Mouse (Mus musculus) hindbrain, postnatal 0 days (tissue): ENCODE data around the gene Mrs2. TPM values are rescaled to one million over a fixed set of nuclear protein-coding genes. Genes with fewer than 3 reads are reported as not detected.

ENCODE experiments used
- ATAC-seq: fragments of 200-750 bp; cut with Nextera tagmentation; 2 replicates; pipeline ENCODE4 v1.8.0; 2017; ENCODE audit warnings: mild to moderate bottlenecking, moderate TSS enrichment, moderate library complexity
- DNase-seq: peaks from one replicate; pipeline ENCODE4 v3.0.0-alpha.2; 2015; ENCODE audit warnings: low spot score
- H3K27ac ChIP-seq: fragments of 300-500 bp; sonication (generic); 2 replicates; pipeline ENCODE4 v1.5.1; 2014; ENCODE audit warnings: mild to moderate bottlenecking
- H3K27me3 ChIP-seq: fragments of 300-500 bp; sonication (generic); 2 replicates; pipeline ENCODE4 v1.6.1; 2014; ENCODE audit warnings: low read length, mixed read lengths; ENCODE audit not compliant: insufficient read depth
- H3K36me3 ChIP-seq: fragments of 300-500 bp; sonication (generic); 2 replicates; pipeline ENCODE4 v1.6.1; 2014; ENCODE audit warnings: low read length, mixed read lengths; ENCODE audit not compliant: insufficient read depth
- H3K4me1 ChIP-seq: fragments of 300-500 bp; sonication (generic); 2 replicates; pipeline ENCODE4 v1.6.1; 2014; ENCODE audit warnings: antibody characterized with exemption, low read length, mixed read lengths; ENCODE audit not compliant: insufficient read depth
- H3K4me2 ChIP-seq: fragments of 300-500 bp; sonication (generic); 2 replicates; pipeline ENCODE4 v1.6.1; 2014; ENCODE audit warnings: low read depth, mild to moderate bottlenecking, low read length, moderate library complexity, mixed read lengths
- H3K4me3 ChIP-seq: fragments of 300-500 bp; sonication (generic); 2 replicates; pipeline ENCODE4 v1.5.1; 2014; ENCODE audit warnings: low read length
- H3K9ac ChIP-seq: fragments of 300-500 bp; sonication (generic); replicated peaks from 2 replicates; pipeline ENCODE4 v1.6.1; 2014; ENCODE audit warnings: mild to moderate bottlenecking, low read length, moderate library complexity, mixed read lengths
- H3K9me3 ChIP-seq: fragments of 300-500 bp; sonication (generic); 2 replicates; pipeline ENCODE4 v1.6.1; 2016; ENCODE audit warnings: low read length, mixed read lengths
- CTCF ChIP-seq: IDR thresholded peaks from 2 replicates; pipeline ENCODE4 v1.5.1; 2016; ENCODE audit warnings: antibody characterized with exemption, control low read depth, low read depth
- WGBS: fragments of 180-500 bp; shearing (Covaris S2); extraction: QIAGEN DNeasy Blood & Tissue Kit; methylation state at CpG from one replicate; pipeline ENCODE4 v1.1.7; 2014; 5-methylcytosine and 5-hydroxymethylcytosine counted together
- polyA plus RNA-seq: library from polyadenylated mRNA; unstranded; fragments of >200 nt; fragmentation: Nextera tagmentation; extraction: Ambion mirVana; gene quantifications from 2 replicates; pipeline ENCODE4 v1.2.1, GENCODE M21; 2015
- total RNA-seq: library from RNA; depleted of rRNA; stranded (reverse); fragments of >200 nt; gene quantifications from 2 replicates; pipeline ENCODE4 v1.2.3, GENCODE M21; 2014; rRNA removed

The Mrs2 gene
- total RNA-seq (19.1 and 27.2 TPM in 2 replicates), polyA plus RNA-seq (9.9 and 12.7 TPM in 2 replicates)

DNA sequence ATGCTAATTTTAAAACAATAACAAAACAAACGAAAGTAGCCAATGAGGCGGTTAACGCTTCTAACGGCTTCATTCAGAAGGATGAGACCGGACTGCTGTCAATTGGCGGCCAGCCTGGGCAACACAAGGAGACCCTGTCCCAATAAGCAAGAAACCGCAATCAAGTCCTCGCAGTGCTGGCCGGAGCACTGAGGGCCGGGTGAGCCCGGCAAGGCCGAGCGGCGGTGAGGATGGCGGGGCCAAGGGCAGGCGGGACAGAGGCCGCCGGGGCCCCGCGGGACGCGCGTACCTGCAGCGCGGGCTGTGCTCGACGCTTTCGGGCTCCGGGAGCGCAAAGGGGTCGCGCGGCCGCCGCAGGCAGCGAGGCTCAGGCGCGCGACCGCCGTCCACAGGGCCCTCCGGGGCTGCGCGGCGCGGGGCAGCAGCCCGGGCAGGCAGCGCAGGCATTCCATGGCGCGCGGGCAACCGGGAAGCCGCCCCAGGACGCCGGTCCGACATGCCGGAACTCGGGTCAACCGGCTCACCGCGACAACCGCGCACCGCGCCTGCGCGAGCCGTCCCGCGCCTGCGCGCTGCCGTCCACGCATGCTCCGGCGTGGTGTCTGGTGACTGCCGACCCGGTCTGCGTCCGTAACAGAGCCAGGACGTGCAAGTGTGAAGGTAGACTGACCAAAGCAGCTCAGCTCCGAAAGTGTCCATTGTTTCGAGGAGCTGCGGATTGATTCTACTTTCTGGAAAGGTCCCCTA, at the start of gene Mrs2:
Mrs2 (minus strand) TSS at position 587 of the 747 bp plus-strand sequence.
- Histone ChIP-seq H3K27ac (peak within 1 kb of the TSS; percentile 84), H3K4me1 (peaks cover 14% of the 10 kb centered on the region; the same call in 1 of the 2 replicates), H3K27me3 (no peaks in the 10 kb centered on the region), H3K9ac (peak within 1 kb of the TSS; percentile 80), H3K36me3 (peaks cover 7% of the 10 kb centered on the region; the same call in 1 of the 2 replicates), H3K4me2 (peak within 1 kb of the TSS; percentile 70), H3K9me3 (no peaks in the 10 kb centered on the region), H3K4me3 (peak within 1 kb of the TSS; percentile 82)
- under 1% methylated on average over 81 of the region's 84 CpGs for WGBS
- no peak for TF ChIP-seq CTCF
- DNase-seq (peak; percentile 93), ATAC-seq (peak; percentile 95)

DNA sequence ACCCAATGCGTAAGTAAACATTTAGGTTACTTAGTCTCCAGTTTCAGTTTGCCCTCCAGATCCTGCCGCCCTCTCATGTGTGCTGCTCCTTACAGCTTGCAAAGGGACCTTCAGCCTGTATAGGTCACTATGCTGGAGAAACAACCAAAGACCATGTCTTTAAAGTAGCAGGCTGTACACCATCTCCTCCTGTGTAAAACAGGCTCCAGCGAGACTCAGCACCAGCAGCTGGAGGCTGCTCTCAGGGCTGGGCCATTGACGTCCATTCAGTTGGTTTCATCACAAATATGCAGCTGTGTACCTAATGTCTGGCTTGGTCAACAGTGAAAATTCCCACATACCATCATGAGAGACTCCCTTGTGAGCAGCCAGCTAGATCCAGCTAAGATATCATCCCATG, 49.6 kb upstream of the Mrs2 start:
- no peak overlapping the region for H3K27ac ChIP-seq
- 89% methylated on average over 4 of the region's 4 CpGs for WGBS
- ATAC-seq: no peak
- no peak overlapping the region for H3K9ac ChIP-seq
- no peaks in the 10 kb centered on the region for H3K27me3 ChIP-seq
- no peaks in the 10 kb centered on the region for H3K36me3 ChIP-seq
- TF ChIP-seq CTCF: no peak
- H3K4me3 ChIP-seq: no peak overlapping the region
- no peaks in the 10 kb centered on the region for H3K4me1 ChIP-seq
- no peak for DNase-seq
- no peaks in the 10 kb centered on the region for H3K9me3 ChIP-seq
- H3K4me2 ChIP-seq: no peak overlapping the region

DNA sequence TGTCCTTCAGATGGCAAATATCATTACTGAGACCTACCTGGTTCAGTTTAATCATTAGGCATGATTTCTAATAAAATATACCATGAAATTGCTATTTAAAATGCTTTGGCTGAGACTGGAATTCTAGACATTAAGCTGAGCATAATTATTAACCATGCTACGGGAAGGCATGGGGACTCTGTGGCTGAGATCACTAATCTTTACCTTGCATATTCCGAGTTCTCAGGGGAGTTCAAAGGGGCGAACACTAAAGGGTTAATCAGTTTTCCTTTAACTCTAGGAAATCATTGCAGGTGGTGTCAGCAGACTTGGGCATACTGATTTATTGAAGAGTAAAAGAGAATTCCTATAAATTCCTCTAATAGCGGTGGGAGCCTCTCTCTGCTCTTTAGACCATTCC, 47.0 kb upstream of the Mrs2 start:
- 87% methylated on average over 4 of the region's 4 CpGs for WGBS
- H3K27me3 ChIP-seq: no peaks in the 10 kb centered on the region
- no peak overlapping the region for H3K4me3 ChIP-seq
- no peak overlapping the region for H3K9ac ChIP-seq
- no peaks in the 10 kb centered on the region for H3K36me3 ChIP-seq
- H3K27ac ChIP-seq: no peak overlapping the region
- H3K4me2 ChIP-seq: no peak overlapping the region
- no peak for TF ChIP-seq CTCF
- DNase-seq (no peak), ATAC-seq (no peak)
- no peaks in the 10 kb centered on the region for H3K4me1 ChIP-seq
- no peaks in the 10 kb centered on the region for H3K9me3 ChIP-seq

- no peak for TF ChIP-seq CTCF
- H3K36me3 ChIP-seq: no peaks in the 10 kb centered on the region
- no peak overlapping the region for H3K4me2 ChIP-seq
- 91% methylated on average over 2 of the region's 2 CpGs for WGBS
- ATAC-seq (no peak), DNase-seq (no peak)
- H3K27me3 ChIP-seq: no peaks in the 10 kb centered on the region
- no peak overlapping the region for H3K27ac ChIP-seq
- no peaks in the 10 kb centered on the region for H3K4me1 ChIP-seq
- no peak overlapping the region for H3K4me3 ChIP-seq
- H3K9ac ChIP-seq: no peak overlapping the region
- no peaks in the 10 kb centered on the region for H3K9me3 ChIP-seq
These were observed 46.5 kb upstream of the Mrs2 start for GRCm38 (mm10) chr13:25066659-25067058.

DNA sequence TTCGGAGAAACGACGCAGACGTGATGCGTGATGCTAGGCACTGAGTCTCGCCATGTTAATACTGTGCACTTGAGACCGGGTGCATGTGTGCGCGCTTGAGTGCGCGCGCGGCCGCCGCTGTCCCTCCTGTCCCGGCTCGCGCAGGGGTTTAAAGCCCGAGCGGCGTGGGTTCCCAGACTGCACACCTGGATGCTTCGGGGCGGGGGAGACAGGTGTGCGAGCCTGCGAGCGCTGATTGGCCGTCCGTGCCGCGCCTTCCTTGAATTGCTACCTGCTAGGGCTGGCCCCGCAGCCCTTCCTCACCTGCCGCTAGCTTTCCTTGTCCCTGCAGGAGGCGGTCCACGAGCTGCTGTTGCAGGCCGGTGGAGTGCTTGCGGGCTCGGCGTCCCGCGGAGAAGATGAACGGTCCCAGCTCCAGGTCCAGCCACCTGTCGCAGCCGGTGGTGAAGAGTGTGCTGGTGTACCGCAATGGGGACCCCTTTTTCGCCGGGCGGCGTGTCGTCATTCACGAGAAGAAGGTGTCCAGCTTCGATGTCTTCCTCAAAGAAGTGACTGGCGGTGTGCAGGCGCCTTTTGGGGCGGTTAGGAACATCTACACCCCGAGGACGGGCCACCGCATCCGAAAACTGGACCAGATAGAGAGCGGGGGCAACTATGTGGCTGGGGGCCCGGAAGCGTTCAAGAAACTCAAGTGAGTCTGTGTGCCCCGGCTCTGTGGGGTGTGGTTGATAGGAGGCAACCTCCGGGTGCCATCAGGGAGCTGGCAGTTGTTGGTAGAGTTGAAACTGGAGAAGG, 35.9 kb upstream of the Mrs2 start, which contains the start of gene Dcdc2a:
Dcdc2a (plus strand) TSS at position 132 of the 795 bp plus-strand sequence.
- H3K9ac ChIP-seq: peak within 1 kb of the TSS; percentile 39
- DNase-seq: peak; percentile 34
- 4% methylated on average over 63 of the region's 63 CpGs for WGBS

DNA sequence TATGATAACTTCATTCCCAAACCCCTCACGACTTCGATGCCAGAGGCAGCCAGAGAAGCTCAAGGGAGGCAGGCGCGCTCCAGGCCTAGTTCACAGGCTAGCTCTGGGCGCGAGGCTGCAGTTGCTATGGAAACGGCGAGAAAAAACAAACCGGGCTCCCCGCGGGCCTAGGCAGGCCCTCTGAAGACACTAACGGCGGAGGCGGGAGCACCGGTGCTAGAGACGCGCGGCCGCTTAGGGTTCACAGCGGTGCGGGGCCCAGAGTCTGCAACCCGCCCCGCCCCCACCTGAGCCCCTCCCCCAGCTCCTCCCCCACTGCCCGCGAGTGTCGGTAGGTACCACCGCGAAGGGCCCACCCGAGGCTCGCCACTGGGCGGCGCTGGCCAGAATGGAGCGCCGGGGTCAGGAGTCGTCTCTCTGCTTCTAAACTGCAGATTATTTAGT, 35.0 kb upstream of the Mrs2 start:
- DNase-seq (peak; percentile 84), ATAC-seq (peak; percentile 93)
- Histone ChIP-seq H3K36me3 (no peaks in the 10 kb centered on the region), H3K4me3 (peak overlapping the region; percentile 56), H3K4me2 (peak overlapping the region; percentile 93), H3K4me1 (0 out of 2 replicates have a peak, but pooled peaks cover 6% of the 10 kb centered on the region), H3K9me3 (no peaks in the 10 kb centered on the region), H3K27ac (peak overlapping the region; percentile 15; the same call in 1 of the 2 replicates), H3K27me3 (no peaks in the 10 kb centered on the region), H3K9ac (peak overlapping the region; percentile 39)
- TF ChIP-seq CTCF: peak; percentile 51
- under 1% methylated on average over 32 of the region's 35 CpGs for WGBS

More for the DNA sequence above, 35.9 kb upstream of the Mrs2 start, which contains the start of gene Dcdc2a:
- Histone ChIP-seq H3K9me3 (no peaks in the 10 kb centered on the region), H3K27ac (peak within 1 kb of the TSS; percentile 15; the same call in 1 of the 2 replicates), H3K27me3 (no peaks in the 10 kb centered on the region), H3K4me3 (peak within 1 kb of the TSS; percentile 56), H3K4me1 (0 out of 2 replicates have a peak, but pooled peaks cover 6% of the 10 kb centered on the region), H3K36me3 (no peaks in the 10 kb centered on the region), H3K4me2 (peak within 1 kb of the TSS; percentile 93)
- ATAC-seq: peak; percentile 66
- no peak for TF ChIP-seq CTCF
